Mouse (Mus musculus) midbrain, embryonic 14.5 days (tissue): ENCODE results near the gene Cfap43. TPM values are rescaled to one million over a fixed set of nuclear protein-coding genes. Genes with fewer than 3 reads are reported as not detected.

Experiments used
- ATAC-seq: fragments of 200-750 bp; cut with Nextera tagmentation; 2 replicates; pipeline ENCODE4 v1.8.0; 2017; ENCODE audit warnings: moderate number of reproducible peaks, moderate library complexity; ENCODE audit not compliant: low FRiP score, low TSS enrichment
- DNase-seq: peaks from one replicate; pipeline ENCODE4 v3.0.0-alpha.2; 2015
- H3K27ac ChIP-seq: fragments of 300-500 bp; sonication (generic); replicated peaks from 2 replicates; pipeline ENCODE4 v1.5.1; 2014; ENCODE audit warnings: mild to moderate bottlenecking, low read depth, low read length, moderate library complexity
- H3K27me3 ChIP-seq: fragments of 300-500 bp; sonication (generic); 2 replicates; pipeline ENCODE4 v1.6.1; 2014; ENCODE audit warnings: low read length, control low read depth, mixed read lengths; ENCODE audit not compliant: control insufficient read depth, insufficient read depth
- H3K36me3 ChIP-seq: fragments of 300-500 bp; sonication (generic); 2 replicates; pipeline ENCODE4 v1.6.1; 2014; ENCODE audit warnings: low read length, control low read depth; ENCODE audit not compliant: control insufficient read depth, insufficient read depth
- H3K4me1 ChIP-seq: fragments of 300-500 bp; sonication (generic); 2 replicates; pipeline ENCODE4 v1.6.1; 2014; ENCODE audit warnings: mild to moderate bottlenecking, antibody characterized with exemption, low read length, control low read depth; ENCODE audit not compliant: control insufficient read depth, insufficient read depth
- H3K4me2 ChIP-seq: fragments of 300-500 bp; sonication (generic); 2 replicates; pipeline ENCODE4 v1.6.1; 2014; ENCODE audit warnings: mild to moderate bottlenecking, low read length, moderate library complexity
- H3K4me3 ChIP-seq: fragments of 300-500 bp; sonication (generic); replicated peaks from 2 replicates; pipeline ENCODE4 v1.5.1; 2014; ENCODE audit warnings: low read depth, low read length
- H3K9ac ChIP-seq: fragments of 300-500 bp; sonication (generic); replicated peaks from 2 replicates; pipeline ENCODE4 v1.6.1; 2014; ENCODE audit warnings: mild to moderate bottlenecking, low read length, moderate library complexity
- H3K9me3 ChIP-seq: fragments of 300-500 bp; sonication (generic); 2 replicates; pipeline ENCODE4 v1.6.1; 2016; ENCODE audit warnings: low read length, control low read depth, mixed read lengths; ENCODE audit not compliant: control insufficient read depth
- WGBS: fragments of 180-500 bp; shearing (Covaris S2); extraction: QIAGEN DNeasy Blood & Tissue Kit; methylation state at CpG from one replicate; pipeline ENCODE4 v1.1.7; 2014; 5-methylcytosine and 5-hydroxymethylcytosine counted together
- polyA plus RNA-seq: library from polyadenylated mRNA; unstranded; fragments of >200 nt; fragmentation: Nextera tagmentation; extraction: Ambion mirVana; gene quantifications from 2 replicates; pipeline ENCODE4 v1.2.1, GENCODE M21; 2014

Gene Cfap43
- polyA plus RNA-seq, 1 experiment from 2014 or later = 0.47 TPM

DNA sequence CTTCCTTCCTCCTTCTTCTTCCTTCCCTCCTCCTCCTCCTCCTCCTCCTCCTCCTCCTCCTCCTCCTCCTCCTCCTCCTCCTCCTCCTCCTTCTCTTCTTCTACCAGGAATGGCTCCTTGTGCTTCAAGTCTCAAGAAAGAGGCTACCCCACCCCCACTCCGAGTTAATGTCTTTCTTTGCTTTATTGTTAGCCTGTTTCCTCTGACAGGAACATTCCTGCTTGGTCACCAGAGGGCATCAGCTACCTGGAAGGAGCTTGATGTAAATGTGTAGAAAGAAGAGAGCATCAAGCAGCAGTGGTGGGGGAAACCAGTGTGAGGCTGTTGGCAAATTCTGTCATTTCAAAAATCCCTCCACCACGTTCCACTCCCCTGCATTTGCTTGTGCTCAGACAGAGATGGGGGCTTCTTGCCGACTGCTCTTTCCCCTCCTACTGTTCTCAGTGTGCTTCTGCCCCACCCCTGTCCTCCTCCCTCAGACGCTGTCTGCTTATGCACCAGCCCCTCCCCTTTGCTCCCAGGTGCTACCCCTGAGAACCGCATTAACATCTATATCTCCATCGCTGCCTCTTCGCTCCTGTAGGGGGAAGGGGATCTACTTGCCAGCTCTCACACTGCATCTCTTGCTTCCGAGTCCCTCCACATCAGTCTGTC lies 96.8 kb downstream of the Cfap43 start:
- 19% methylated on average over 8 of the region's 8 CpGs for WGBS
- Histone ChIP-seq H3K4me2 (0 out of 2 replicates have a peak overlapping the region, but pooled peaks have one; percentile 27), H3K4me3 (no peak overlapping the region; the same call in 1 of the 2 replicates), H3K9ac (no peak overlapping the region), H3K27me3 (no peaks in the 10 kb centered on the region), H3K36me3 (no peaks in the 10 kb centered on the region), H3K9me3 (no peaks in the 10 kb centered on the region), H3K4me1 (no peaks in the 10 kb centered on the region), H3K27ac (no peak overlapping the region)
- DNase-seq (peak; percentile 74), ATAC-seq (no peak)

DNA sequence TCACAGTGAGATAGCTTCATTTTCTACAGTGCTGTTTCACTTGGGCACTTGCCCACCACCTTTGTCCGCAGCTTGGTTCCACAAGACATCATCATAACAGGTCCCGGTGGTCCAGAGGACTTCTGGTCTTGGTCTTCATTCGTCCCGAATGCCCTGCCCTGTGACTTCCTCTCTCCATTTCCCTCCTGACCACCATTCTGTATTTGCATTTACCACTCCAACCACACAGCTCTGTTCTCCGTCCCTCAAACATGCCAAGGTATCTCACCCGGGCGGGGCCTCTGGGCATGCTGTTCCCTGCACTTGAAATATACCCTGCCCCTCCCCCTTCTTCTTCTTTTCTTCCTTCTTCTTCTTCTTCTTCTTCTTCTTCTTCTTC lies 97.6 kb downstream of the Cfap43 start:
- Histone ChIP-seq H3K9me3 (no peaks in the 10 kb centered on the region), H3K27me3 (no peaks in the 10 kb centered on the region), H3K4me3 (no peak overlapping the region), H3K4me1 (no peaks in the 10 kb centered on the region), H3K27ac (no peak overlapping the region), H3K4me2 (no peak overlapping the region), H3K36me3 (no peaks in the 10 kb centered on the region), H3K9ac (no peak overlapping the region)
- DNase-seq = no peak
- 66% methylated on average over 7 of the region's 7 CpGs for WGBS
- ATAC-seq = no peak

GRCm38 (mm10) chr19:47820832-47821493 lies 98.1 kb downstream of the Cfap43 start:
- ATAC-seq = no peak
- no peak overlapping the region for H3K4me2 ChIP-seq
- no peaks in the 10 kb centered on the region for H3K27me3 ChIP-seq
- no peak overlapping the region for H3K9ac ChIP-seq
- H3K27ac ChIP-seq = no peak overlapping the region
- H3K4me1 ChIP-seq = no peaks in the 10 kb centered on the region
- H3K9me3 ChIP-seq = no peaks in the 10 kb centered on the region
- H3K4me3 ChIP-seq = no peak overlapping the region
- 23% methylated on average over 9 of the region's 9 CpGs for WGBS
- H3K36me3 ChIP-seq = no peaks in the 10 kb centered on the region
- DNase-seq = peak; percentile 88

- 93% methylated on average over 9 of the region's 9 CpGs for WGBS
- Histone ChIP-seq H3K27ac (no peak overlapping the region), H3K36me3 (no peaks in the 10 kb centered on the region), H3K9ac (no peak overlapping the region), H3K27me3 (no peaks in the 10 kb centered on the region), H3K4me2 (no peak overlapping the region), H3K9me3 (no peaks in the 10 kb centered on the region), H3K4me3 (no peak overlapping the region), H3K4me1 (no peaks in the 10 kb centered on the region)
- DNase-seq (no peak), ATAC-seq (no peak)
Observed at GRCm38 (mm10) chr19:47817692-47818091, 101.4 kb downstream of the Cfap43 start.

GRCm38 (mm10) chr19:47814721-47815120 lies 104.4 kb downstream of the Cfap43 start:
- 93% methylated on average over 5 of the region's 5 CpGs for WGBS

DNA sequence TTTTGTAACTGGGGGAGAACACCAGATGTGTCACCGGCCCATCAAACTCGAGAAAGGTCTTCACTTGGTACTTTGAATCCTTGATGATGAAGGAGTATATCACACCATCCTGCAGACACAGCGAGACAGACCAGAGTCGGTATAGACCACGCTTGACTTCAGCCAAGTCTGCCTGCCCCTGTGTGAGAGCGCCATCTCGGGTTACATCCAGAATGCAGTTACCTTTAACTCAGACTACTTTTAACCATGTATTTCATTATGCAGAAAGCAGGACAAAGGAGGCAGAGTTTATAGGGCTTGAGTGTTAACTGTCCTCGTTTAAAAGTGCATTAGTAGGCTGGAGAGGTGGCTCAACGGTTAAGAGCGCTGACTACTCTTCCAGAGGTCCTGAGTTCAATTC lies 107.0 kb downstream of the Cfap43 start:
- Histone ChIP-seq H3K9ac (no peak overlapping the region), H3K4me2 (no peak overlapping the region), H3K9me3 (no peaks in the 10 kb centered on the region), H3K4me1 (no peaks in the 10 kb centered on the region), H3K4me3 (no peak overlapping the region), H3K27me3 (no peaks in the 10 kb centered on the region), H3K36me3 (no peaks in the 10 kb centered on the region), H3K27ac (no peak overlapping the region)
- no peak for ATAC-seq
- no peak for DNase-seq
- 82% methylated on average over 10 of the region's 10 CpGs for WGBS

More at GRCm38 (mm10) chr19:47814721-47815120, 104.4 kb downstream of the Cfap43 start:
- ATAC-seq (no peak), DNase-seq (no peak)
- no peaks in the 10 kb centered on the region for H3K27me3 ChIP-seq
- no peak overlapping the region for H3K4me3 ChIP-seq
- no peaks in the 10 kb centered on the region for H3K4me1 ChIP-seq
- no peaks in the 10 kb centered on the region for H3K9me3 ChIP-seq
- H3K27ac ChIP-seq = no peak overlapping the region
- no peak overlapping the region for H3K9ac ChIP-seq
- no peaks in the 10 kb centered on the region for H3K36me3 ChIP-seq
- no peak overlapping the region for H3K4me2 ChIP-seq

GRCm38 (mm10) chr19:47798583-47798982 lies 120.5 kb downstream of the Cfap43 start:
- Histone ChIP-seq H3K4me3 (no peak overlapping the region), H3K9ac (no peak overlapping the region), H3K27ac (no peak overlapping the region), H3K4me1 (no peaks in the 10 kb centered on the region), H3K4me2 (no peak overlapping the region), H3K9me3 (no peaks in the 10 kb centered on the region), H3K36me3 (no peaks in the 10 kb centered on the region), H3K27me3 (no peaks in the 10 kb centered on the region; the same call in 1 of the 2 replicates)
- 58% methylated on average over 10 of the region's 10 CpGs for WGBS
- DNase-seq (no peak), ATAC-seq (no peak)

- Histone ChIP-seq H3K27ac (no peak overlapping the region), H3K36me3 (no peaks in the 10 kb centered on the region), H3K4me3 (no peak overlapping the region), H3K4me1 (no peaks in the 10 kb centered on the region), H3K4me2 (no peak overlapping the region), H3K9me3 (no peaks in the 10 kb centered on the region), H3K27me3 (no peaks in the 10 kb centered on the region; the same call in 1 of the 2 replicates), H3K9ac (no peak overlapping the region)
- WGBS = 5% methylated on average over 7 of the region's 7 CpGs
- no peak for ATAC-seq
- DNase-seq = peak; percentile 50
Observed at GRCm38 (mm10) chr19:47796699-47797098, 122.4 kb downstream of the Cfap43 start.
